Mouse (Mus musculus) Muller cell, postnatal 12 days (primary cell): Measurements from ENCODE around the gene Apobec3.
"Not testable (repeated sequence)": the region's sequence is repeated elsewhere in the genome, so short reads cannot be mapped to it uniquely, and the experiment has no call there.

Source experiments
- DNase-seq: peaks from one replicate; pipeline ENCODE4 v3.0.0-alpha.2; 2015; ENCODE audit errors: inconsistent ontology term

The Apobec3 gene

GRCm38 (mm10) chr15:79927637-79928122 is 36.2 kb downstream of the Apobec3 start:
- peak; percentile 83 for DNase-seq

- no peak for DNase-seq
Observed at GRCm38 (mm10) chr15:79928316-79928715, 36.9 kb downstream of the Apobec3 start.

- no peak for DNase-seq
Observed at GRCm38 (mm10) chr15:79928736-79929135, 37.3 kb downstream of the Apobec3 start.

GRCm38 (mm10) chr15:79929734-79930133 is 38.3 kb downstream of the Apobec3 start:
- no peak for DNase-seq

DNA sequence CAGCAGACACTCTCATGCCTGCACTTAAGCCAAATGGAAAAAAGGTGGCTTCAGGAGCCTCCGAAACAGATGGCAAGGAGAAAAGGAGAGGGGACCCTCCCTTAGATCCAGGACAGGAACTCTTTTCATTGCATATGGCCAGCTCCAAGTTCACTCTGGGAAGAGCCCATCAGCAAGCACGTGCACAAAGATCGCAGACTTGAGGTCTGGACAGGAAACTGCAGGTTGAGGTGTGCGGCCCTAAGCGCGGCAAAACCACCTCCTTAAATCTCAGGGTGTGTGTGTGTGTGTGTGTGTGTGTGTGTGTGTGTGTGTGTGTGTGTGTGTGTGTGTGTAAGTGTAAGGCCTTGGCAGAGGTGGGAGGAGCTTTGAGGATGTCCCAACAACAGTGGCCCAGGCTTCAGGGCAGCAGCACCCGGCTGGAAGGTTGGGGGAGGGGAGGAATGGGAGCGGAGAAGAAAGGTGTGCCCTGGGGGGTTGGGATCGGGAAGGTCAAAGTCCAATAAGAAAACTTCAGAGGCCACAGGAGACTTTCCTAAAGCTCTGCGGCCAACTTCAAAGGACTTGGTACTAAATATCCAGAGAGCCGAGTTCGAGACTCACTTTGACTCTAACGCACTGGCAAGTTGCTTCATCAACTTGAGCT is 40.2 kb downstream of the Apobec3 start:
- DNase-seq = no peak

DNA sequence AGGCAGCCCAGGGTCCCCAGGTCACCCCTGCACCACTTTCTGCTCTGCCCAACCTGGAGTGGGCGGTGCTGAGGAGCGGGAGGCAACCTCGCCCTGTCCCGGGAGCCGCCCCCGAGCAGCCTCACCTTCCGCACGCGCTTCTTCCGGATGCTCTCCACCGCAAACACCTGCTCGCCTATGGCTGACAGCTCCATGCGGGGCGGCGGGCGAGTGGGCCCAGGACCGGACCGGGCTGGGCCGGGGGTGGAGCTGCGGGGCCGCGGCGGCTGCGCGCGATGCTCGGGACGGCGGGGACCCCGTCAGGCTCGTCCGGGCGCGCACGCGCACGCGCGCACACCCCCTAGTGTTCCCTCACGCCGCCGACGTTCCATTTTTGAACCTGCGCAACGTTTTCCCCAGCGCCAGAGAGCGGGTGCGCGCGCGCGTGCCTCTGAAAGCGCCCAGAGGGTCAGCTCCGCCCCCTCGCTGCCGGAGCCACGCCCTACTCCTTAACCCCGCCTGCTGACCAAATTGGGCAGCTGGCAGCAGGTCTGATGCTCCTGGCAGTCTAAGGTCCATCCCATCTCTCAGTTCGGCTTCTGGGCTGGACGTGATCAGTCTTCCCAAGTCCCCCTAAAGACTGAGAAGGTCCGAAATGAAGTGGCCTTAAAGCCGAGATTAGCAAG is 41.0 kb downstream of the Apobec3 start:
- peak; percentile 93 for DNase-seq

- DNase-seq = no peak
Observed at GRCm38 (mm10) chr15:79933052-79933669, 41.7 kb downstream of the Apobec3 start.

DNA sequence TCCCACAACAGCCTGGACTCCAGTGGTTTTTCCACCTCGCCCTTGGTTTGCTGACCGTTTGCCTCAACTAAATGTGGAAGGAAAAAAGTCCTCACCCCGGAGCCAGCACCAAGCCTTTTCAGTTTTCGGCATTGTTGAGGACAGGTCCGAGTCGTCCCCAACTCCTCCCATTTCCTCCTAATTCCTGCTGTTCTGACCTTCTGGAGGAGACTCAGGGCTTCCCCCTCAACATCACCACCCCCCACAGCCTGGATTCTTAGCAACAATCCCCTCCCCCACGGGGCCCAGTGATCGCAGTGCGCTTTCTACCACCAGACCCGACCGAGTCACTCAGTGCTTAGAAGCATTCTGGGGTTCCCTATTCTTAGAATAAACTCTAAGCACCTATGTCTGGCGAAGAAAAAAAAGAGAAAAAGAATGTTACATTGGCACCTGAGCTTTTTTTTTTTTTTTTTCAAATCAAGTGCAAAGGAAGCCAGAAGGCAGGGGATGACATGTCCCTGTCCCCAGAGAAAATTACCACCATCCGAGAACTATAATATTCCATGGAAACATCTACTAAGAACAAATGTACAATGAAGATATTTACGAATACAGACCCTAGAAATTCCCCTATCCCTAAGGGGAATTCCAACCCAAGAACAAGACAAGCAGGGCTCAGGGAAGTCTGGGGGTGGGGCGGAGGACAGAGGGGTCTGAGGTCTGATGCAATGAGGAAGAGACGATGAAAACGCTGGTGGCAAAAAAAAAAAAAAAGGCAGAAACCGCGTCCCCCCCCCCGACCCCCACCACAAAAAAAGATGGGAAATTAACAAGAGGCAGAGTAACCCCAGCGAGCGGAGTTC is 42.4 kb downstream of the Apobec3 start:
- no peak for DNase-seq

DNA sequence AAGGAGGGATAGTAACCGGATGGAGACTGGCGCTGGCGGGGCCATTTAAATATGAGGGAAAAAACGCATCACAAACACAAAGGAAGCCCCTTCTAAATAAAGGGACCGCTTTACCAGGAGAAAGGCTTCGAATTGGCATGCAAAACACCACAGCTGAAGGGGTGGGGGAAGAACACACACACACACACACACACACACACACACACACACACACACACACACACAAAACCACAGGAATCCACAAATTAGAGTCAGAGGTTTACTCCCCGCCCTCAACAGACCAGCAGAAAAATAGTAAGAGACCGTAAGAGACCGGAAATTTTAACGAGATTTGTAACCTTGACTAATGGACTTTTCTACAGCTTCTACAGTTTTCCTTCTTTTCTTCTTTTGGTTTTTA is 43.3 kb downstream of the Apobec3 start:
- DNase-seq = peak; percentile 71

GRCm38 (mm10) chr15:79935654-79936373 is 44.4 kb downstream of the Apobec3 start:
- DNase-seq = no peak

DNA sequence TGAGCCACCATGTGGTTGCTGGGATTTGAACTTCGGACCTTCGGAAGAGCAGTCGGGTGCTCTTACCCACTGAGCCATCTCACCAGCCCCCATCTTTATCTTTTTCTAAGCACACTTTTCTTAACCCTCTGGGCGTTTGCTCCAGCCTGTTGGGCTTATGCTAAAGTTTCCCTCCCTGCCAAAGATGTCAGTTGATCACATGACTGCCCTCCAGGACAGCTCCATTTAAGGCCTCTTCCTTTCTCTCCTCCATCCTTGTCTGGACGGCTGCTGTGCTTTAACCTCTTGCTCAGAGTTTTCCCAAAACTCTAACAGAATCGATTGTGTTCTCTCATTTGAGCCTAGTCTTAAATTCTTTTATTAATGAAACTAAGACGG is 44.9 kb downstream of the Apobec3 start:
- DNase-seq = no peak

DNA sequence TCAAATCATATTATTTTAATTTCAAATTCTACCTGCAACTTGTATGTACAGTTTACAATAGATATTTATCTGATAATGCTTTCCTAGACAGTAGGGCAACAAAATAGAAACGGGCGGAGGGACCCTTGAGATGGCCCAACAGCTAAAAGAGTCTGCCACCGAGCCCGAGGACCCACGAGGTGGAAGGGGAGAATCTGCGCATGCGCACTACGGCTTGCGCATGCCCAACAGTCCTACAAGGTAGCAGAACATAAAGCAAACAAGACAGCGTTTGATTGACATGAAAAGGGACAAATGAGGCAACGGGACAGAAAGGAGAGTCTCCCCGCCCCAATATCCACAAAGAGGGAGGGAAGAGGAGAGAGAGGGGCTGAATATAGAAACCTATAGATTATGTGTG is 47.6 kb downstream of the Apobec3 start:
- no peak for DNase-seq

GRCm38 (mm10) chr15:79939501-79939900 is 48.0 kb downstream of the Apobec3 start:
- not testable (repeated sequence) for DNase-seq

- DNase-seq = no peak
Observed at GRCm38 (mm10) chr15:79939913-79940312, 48.5 kb downstream of the Apobec3 start.

- DNase-seq = peak; percentile 23
Observed at GRCm38 (mm10) chr15:79940932-79941331, 49.5 kb downstream of the Apobec3 start.

- no peak for DNase-seq
Observed at GRCm38 (mm10) chr15:79942541-79942940, 51.1 kb downstream of the Apobec3 start.

- DNase-seq = no peak
Observed at GRCm38 (mm10) chr15:79943584-79943983, 52.1 kb downstream of the Apobec3 start.

GRCm38 (mm10) chr15:79944948-79945347 is 53.5 kb downstream of the Apobec3 start:
- no peak for DNase-seq

DNA sequence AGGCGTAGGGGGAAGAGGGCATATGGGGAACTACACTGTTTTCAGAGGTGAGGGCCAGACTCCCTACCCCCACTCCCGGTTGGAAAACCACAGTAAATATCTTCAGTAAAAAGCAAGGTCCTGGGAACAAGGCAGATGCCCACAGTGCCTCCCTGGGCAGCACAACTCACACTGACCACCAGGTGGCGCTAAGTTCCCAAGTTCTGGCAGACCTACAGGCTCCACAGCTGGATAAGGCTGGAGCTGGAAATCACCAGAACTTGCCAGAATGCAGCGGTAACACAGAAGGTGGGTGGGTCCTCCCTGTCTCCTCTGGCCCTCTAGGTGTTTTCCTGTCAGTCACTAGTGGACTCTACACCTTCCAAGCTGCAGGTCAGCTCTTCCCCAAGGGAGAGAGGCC is 54.6 kb downstream of the Apobec3 start:
- peak; percentile 75 for DNase-seq

DNA sequence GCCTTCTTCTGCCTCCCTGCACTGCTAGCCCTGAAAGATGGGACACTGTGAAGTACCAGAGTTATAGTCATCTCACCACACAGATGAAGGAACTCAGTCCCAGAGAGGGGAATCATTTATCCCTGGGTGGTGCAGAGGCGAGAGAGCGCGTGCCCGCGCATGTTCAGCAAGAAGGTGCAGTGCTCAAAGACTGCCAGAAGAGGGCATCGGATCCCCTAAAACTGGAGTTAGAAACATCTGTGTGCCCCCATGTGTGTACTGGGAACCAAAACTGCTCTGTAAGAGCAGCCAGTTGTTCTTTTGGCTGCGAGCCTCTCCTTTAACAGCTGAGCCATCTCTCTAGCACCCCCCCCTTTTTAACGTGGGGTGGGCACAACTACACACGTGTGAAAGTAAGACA is 55.3 kb downstream of the Apobec3 start:
- no peak for DNase-seq

DNA sequence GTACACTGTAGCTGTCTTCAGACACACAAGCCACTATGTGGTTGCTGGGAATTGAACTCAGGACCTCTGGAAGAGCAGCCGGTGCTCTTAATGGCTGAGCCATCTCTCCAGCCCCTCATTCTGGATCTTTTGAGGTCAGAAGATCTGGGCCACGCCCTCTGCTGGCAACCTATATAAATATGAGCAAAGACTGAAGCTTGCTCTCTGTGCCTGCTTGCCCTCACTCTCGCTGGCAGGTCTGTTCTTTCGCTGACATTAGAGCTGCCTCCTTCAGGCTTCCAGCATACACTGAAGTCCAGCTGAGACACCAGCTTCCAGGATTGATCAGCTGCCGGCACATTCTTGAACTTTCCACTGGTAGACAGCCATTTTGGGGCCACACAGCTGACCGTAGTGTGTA is 56.2 kb downstream of the Apobec3 start:
- DNase-seq = no peak
